Mouse (Mus musculus) heart, adult 9 months (tissue): ENCODE measurements at regions not wholly inside any gene's neighbourhood (a gene's known extent, or its start where the extent isn't known, plus 50 kb on each side); places are given as distances from the start of the nearest gene placed in this dataset.

Source experiments
- DNase-seq, 2 experiments: peaks; one replicate each; pipeline ENCODE4 v3.0.0; 2022; ENCODE audit warnings: low spot score in 2 of 2

DNA sequence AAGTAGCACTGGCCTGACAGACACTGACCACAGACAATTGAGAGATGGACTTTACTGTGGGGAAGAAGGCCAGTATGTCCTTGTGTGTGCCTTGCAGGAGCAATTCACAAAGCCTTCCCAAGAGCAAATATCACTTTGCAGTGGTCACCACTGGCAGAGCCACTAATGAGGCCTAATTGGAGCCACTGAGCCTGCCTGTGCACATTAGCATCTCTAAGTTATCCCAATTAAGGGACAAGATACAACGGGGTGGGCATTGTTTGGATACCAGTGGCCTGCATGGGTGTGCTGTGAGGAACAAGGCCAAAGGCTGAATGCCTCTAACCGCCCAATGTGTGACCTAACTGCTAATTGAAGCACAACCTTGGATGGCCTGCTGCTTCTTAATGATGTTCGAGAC is 433.4 kb upstream of the Ptbp2 start:
- no peak for DNase-seq

DNA sequence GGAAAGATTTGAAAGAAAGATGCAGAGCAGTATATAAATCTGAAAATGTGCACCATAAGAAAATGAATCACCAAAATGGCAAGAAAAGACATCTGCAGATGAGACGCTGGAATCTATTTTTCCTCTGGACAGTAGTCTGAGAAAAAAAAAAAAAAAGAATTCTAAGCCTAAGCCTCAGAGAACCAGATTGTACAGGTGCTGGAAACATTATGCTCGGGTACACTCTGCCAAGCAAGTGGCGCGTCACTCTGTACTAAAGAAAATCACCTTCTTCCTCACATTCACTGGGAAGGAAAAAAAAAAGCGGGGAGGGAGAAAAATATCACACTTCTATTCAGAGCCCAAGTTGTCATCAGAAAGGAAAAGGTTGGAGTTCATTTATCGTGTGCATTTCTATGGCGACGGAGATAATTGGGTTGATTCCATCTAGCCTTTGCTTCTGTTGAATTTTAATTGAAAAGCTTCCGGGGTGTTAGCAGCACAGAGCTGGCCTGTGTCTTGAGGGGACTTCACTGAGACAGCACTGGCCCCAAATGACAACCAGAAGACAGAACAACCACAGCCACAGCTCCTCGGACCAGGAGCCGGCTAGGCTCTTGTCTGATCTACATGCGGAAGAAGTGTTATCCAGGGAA is 430.5 kb upstream of the Ptbp2 start:
- no peak for DNase-seq

DNA sequence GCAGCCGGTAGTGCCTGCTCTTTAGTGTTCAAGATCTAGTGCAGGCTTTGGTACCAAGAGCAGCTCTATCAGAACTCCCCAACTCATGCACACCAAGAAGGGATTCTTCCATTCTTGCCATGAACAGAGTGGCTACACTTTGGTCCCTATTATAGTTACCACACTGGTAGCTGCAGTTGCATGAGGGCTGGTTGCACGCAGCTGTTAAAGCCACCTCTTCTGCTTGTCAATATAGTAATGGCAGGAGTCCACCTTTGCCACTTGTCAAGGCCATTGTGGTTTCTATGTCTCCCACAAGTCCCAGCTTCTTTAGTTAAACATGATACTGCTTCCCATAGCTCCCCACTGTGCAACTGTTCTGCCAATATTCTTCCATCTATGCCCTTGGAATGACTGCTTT is 415.1 kb upstream of the Ptbp2 start:
- DNase-seq = no peak

DNA sequence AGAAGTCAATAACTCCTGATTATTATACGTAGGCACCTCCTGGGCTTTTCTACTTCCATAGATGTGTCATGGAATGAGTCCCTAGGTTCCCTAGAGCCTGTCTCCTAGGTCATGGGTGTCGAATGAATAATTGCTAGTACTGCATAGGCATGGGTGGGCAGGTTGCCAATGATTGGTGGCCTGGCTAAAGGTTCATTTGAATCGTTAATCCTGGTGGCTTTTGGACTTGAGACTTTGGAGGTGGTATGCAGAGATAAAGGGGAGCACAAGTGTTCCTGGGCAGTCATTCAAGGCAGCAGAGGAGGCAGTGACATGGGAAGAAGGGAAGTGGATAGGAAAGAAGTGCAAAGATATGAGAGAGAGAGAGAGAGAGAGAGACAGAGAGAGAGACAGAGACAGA is 410.2 kb upstream of the Ptbp2 start:
- DNase-seq = no peak

DNA sequence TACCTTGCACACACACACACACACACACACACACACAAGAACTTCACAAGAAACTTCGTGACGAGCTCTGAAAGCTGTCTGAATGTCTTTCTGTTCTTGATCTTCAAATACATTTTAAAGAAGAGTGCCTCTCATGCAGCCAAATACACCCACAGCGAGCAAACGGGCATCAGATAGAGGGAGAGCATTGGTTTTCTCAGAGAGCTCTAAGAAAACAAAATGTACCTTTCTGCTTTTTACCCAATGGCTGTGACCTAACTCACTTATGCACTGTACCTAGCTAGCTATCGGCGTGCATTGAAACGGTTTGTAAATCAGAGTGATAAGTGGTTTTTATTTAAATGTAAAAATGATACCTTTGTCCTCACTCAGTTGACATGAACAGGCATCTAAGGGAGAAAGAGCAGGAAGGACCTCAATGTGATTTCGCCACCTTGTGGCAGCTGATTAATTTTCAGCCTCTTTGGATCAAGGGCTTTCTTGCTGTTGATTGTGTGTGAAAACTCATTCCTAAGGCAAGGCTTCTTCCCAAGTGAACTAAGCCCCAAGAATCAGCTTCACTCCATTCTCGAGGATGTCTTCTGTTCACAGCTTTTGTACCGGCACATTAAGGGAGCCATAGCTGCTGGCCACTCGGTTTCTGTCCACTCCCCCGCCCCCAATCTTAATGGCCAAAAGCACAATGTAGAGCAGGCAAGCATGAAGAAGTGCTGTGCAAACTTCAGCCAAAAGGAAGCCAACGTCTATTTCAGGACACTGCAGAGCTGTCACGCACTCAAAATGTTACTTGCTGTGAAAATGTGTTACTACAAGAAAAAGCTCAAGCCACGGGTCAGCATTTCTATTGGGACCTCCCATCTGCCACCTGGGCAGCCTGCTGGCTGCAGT is 408.4 kb upstream of the Ptbp2 start:
- peak in 1 of 2 experiments; percentile 3 for DNase-seq

DNA sequence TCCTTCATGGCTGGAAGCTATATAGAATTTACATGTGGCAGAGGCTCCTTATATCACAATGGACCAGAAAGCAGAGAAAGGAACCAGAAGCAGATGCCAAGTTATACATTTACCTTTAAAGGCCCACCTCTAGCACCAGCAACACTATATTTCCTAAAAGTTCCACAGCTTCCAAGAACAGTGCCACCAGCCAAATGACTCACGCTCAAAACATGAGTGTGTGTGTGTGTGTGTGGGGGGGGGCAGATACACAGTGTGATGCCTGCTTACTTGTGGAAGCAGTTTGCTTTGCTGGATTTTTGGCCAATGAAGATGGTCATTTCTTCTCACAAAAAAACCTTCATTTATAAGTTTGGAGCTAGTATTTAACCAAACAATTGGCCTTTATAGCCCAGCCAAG is 405.3 kb upstream of the Ptbp2 start:
- no peak for DNase-seq

DNA sequence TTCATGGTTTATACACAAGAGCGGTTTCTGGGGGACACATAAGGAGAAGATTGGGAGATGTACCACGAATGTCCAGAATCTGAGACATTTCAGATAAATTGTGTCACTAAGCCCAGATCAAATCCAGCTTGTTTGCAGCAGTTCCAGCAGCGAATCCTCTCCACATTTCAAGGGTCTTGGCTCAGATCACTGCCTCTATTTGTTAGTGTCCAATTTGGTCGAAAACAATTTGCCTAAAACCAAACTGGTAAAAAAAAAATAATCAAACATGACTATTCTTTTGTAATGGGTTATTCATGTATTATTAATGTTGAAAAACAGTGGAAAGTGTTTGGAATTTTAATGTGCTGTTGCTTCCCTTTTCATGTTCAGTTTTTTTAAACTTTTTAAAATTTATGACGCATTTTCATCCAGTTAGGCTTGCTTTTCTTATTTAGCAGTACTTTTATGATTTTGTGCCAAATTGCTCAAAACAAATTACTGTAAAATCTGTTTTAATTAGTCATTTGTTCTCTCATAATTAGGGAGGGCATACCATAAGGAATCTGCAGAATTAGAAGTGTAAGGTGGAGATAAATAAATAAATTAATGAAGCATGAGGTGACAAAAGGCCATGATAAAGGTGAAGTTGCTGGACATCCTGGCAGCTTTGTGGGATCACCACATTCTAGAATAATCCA is 396.8 kb upstream of the Ptbp2 start:
- no peak for DNase-seq

DNA sequence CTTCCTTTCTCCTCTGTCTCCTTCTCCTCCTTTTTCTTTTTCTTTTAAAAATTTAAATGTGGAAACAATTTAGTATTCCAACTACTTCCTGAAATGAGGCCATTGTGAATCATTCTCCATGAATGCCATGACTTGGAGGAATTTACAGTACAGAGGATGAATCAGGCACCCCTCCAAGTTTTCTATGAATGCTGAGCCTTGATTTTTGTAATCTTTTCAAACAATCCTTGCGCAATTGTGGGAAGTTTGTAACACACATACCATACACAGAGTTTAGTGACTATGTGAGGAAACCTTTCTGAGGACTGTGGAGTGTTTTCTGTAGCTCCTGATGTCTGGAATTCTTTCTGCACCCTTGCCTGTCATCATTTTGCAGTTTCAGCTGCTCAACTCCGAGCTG is 391.4 kb upstream of the Ptbp2 start:
- no peak for DNase-seq
